Mouse (Mus musculus): ENCODE data around the gene Gm11011. TPM values are rescaled to one million over a fixed set of nuclear protein-coding genes. Genes with fewer than 3 reads are reported as not detected.

The Gm11011 gene
- polyA plus RNA-seq, 1 experiment from 2014 or later = not detected

DNA sequence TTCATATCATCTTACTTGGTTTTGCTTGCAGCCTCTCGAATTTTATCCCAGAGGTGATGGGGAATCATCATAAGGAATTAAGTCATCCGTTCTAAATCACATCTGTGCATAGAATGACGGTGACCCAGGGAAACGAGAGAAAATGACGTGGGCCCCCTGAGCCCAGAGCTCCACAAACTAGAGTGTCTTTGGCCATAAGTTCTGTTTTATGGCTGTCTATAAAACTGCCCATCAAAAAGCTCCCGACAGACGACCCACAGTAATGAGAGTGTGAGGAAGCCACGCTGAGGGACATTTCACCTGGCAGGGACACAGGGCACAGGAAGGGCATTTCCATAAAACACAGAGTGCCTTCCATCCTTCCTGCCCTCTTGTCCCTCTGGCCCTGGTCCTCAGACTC, 23.3 kb upstream of the Gm11011 start:
- no peak for ATAC-seq
- no peak for DNase-seq
- 72% methylated on average over 8 of the region's 8 CpGs for WGBS (ENCODE audit: insufficient replicate concordance)

DNA sequence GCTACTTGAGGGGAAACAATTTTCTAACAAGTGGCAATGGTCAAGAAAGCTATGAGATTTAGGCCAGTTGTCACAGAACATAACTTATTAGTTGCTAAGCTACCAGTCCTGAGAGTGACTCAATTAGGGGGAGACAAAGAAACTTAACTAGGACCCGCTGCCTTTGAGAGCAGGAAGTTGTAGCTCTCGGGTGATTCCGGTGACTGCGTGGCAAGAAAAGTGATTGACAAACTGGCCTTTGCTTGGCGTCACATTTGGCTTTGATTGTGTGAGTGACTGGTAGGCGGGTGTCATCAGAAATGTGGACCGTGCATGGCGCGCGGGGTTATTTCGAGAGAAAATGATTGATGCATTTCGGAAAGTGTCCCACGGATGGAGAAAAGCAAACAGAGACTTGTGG, 22.4 kb upstream of the Gm11011 start:
- DNase-seq (no peak), ATAC-seq (no peak)
- Histone ChIP-seq H3K9ac (replicated peaks) (no peak overlapping the region), H3K9me3 (ENCODE audit: low read length) (no peaks in the 10 kb centered on the region), H3K4me2 (ENCODE audit: low read depth, low read length) (no peak overlapping the region), H3K4me1 (ENCODE audit: insufficient read depth) (no peaks in the 10 kb centered on the region), H3K27ac (ENCODE audit: low read depth) (no peak overlapping the region), H3K4me3 (ENCODE audit: low read depth, low read length) (no peak overlapping the region), H3K36me3 (replicated peaks; ENCODE audit: insufficient read depth, low read length) (no peaks in the 10 kb centered on the region), H3K27me3 (ENCODE audit: insufficient read depth, low read length) (no peaks in the 10 kb centered on the region)
- no peak for TF ChIP-seq CTCF (IDR thresholded peaks at IDR 0.05; ENCODE audit: low read depth)
- WGBS (ENCODE audit: insufficient replicate concordance) = 30% methylated on average over 13 of the region's 13 CpGs

More for the DNA sequence above, 23.3 kb upstream of the Gm11011 start:
- H3K9me3 ChIP-seq (ENCODE audit: low read length) = no peaks in the 10 kb centered on the region
- H3K4me2 ChIP-seq (ENCODE audit: low read depth, low read length) = no peak overlapping the region
- H3K4me1 ChIP-seq (ENCODE audit: insufficient read depth) = no peaks in the 10 kb centered on the region
- no peaks in the 10 kb centered on the region for H3K36me3 ChIP-seq (replicated peaks; ENCODE audit: insufficient read depth, low read length)
- TF ChIP-seq CTCF (IDR thresholded peaks at IDR 0.05; ENCODE audit: low read depth) (no peak), EP300 (IDR thresholded peaks at IDR 0.05; ENCODE audit: low read depth) (no peak)
- no peak overlapping the region for H3K9ac ChIP-seq (replicated peaks)
- H3K27ac ChIP-seq (ENCODE audit: low read depth) = no peak overlapping the region
- H3K4me3 ChIP-seq (ENCODE audit: low read depth, low read length) = no peak overlapping the region
- no peaks in the 10 kb centered on the region for H3K27me3 ChIP-seq (ENCODE audit: insufficient read depth, low read length)

DNA sequence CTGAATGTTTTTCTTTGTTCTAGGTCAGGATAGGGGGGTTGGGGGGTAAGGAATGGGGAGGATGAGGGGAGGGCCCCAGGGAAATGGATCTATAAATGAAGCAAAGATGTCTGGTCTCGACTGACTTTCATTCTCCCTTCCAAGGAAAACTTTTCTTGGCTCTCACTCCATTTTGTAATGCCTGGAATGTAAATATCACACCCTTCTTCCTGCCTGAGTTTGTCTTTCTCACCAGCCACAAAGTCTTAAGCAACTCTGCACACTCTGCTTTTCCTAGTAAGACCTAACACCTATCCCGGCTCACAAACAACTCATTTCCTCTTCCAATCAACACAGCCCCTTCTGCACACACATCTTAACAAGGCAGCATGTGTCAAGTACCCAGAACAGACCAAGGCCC, 20.2 kb upstream of the Gm11011 start:
- H3K4me1 ChIP-seq (ENCODE audit: insufficient read depth) = no peaks in the 10 kb centered on the region
- DNase-seq (no peak), ATAC-seq (no peak)
- H3K9me3 ChIP-seq (ENCODE audit: low read length) = no peaks in the 10 kb centered on the region
- TF ChIP-seq CTCF (IDR thresholded peaks at IDR 0.05; ENCODE audit: low read depth) (no peak), EP300 (IDR thresholded peaks at IDR 0.05; ENCODE audit: low read depth) (no peak)
- H3K4me2 ChIP-seq (ENCODE audit: low read depth, low read length) = no peak overlapping the region
- WGBS (ENCODE audit: insufficient replicate concordance) = 22% methylated on average over 2 of the region's 2 CpGs
- no peaks in the 10 kb centered on the region for H3K27me3 ChIP-seq (ENCODE audit: insufficient read depth, low read length)
- H3K36me3 ChIP-seq (replicated peaks; ENCODE audit: insufficient read depth, low read length) = no peaks in the 10 kb centered on the region
- no peak overlapping the region for H3K4me3 ChIP-seq (ENCODE audit: low read depth, low read length)
- H3K9ac ChIP-seq (replicated peaks) = no peak overlapping the region
- no peak overlapping the region for H3K27ac ChIP-seq (ENCODE audit: low read depth)

DNA sequence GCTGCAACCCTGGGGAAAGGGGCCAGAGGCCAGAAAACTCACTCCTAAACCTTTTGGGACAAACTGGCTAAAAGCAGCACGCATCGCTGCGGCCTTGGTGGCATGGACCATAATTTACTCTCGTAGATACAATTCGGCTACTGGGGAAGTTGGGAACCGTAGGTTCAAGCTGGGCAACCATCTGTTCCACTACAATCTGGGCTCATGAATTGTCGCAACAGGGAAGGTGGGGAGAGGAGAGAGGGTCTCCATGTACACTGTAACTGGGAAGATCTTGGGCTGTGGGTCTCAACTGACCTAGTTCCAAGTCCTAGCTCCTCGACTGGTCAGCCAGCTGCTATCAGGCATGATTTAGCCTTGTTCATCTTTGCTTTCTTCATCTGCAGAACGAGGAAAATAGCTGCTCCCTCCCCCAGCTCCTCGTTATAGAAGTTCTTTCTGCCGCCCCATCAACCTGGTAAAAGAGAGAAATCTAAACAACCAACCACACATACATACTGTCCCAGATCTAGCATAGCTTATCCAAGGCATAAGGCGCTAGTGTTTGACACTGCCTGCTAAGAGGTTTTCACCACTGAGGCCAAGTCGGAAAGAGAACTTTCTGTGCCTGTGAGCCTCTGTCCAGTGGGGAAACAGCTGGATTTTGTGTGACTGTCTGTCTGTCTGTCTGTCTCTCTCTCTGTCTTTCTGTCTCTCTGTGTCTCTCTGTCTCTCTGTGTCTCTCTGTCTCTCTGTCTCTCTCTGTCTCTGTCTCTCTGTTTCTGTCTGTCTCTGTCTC, 19.5 kb upstream of the Gm11011 start:
- no peak overlapping the region for H3K27ac ChIP-seq (ENCODE audit: low read depth)
- H3K9me3 ChIP-seq (ENCODE audit: low read length) = no peaks in the 10 kb centered on the region

DNA sequence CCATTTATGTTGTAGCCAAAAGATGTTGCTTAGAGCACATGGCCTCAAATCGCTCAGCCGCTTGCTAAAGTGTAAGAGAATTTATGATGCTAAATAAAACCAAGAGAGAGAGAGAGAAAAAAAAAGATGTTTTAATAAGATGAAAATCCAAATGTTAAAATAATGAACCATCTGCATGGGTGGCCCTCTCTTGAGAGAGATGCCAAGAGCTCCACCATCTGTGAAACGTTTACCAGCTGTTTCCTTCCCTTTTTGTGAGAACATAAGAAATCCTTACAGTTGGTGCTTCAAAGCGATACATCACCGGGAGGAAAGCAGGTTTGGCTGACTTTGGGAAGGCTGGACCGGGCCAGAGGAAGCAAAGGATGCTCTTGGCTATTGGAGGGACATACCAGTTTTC, 12.6 kb upstream of the Gm11011 start:
- WGBS (ENCODE audit: insufficient replicate concordance) = 49% methylated on average over 6 of the region's 6 CpGs
- ATAC-seq (no peak), DNase-seq (no peak)
- H3K9me3 ChIP-seq (ENCODE audit: low read length) = no peaks in the 10 kb centered on the region
- H3K36me3 ChIP-seq (replicated peaks; ENCODE audit: insufficient read depth, low read length) = no peaks in the 10 kb centered on the region
- H3K27ac ChIP-seq (ENCODE audit: low read depth) = no peak overlapping the region
- H3K4me1 ChIP-seq (ENCODE audit: insufficient read depth) = no peaks in the 10 kb centered on the region
- TF ChIP-seq EP300 (IDR thresholded peaks at IDR 0.05; ENCODE audit: low read depth) (no peak), CTCF (IDR thresholded peaks at IDR 0.05; ENCODE audit: low read depth) (no peak)
- H3K4me2 ChIP-seq (ENCODE audit: low read depth, low read length) = no peak overlapping the region
- H3K9ac ChIP-seq (replicated peaks) = no peak overlapping the region
- H3K4me3 ChIP-seq (ENCODE audit: low read depth, low read length) = no peak overlapping the region
- no peaks in the 10 kb centered on the region for H3K27me3 ChIP-seq (ENCODE audit: insufficient read depth, low read length)

More for the DNA sequence above, 19.5 kb upstream of the Gm11011 start:
- WGBS (ENCODE audit: insufficient replicate concordance) = 74% methylated on average over 13 of the region's 13 CpGs
- TF ChIP-seq CTCF (IDR thresholded peaks at IDR 0.05; ENCODE audit: low read depth) (no peak), EP300 (IDR thresholded peaks at IDR 0.05; ENCODE audit: low read depth) (no peak)
- Histone ChIP-seq H3K4me1 (ENCODE audit: insufficient read depth) (no peaks in the 10 kb centered on the region), H3K4me3 (ENCODE audit: low read depth, low read length) (no peak overlapping the region), H3K9ac (replicated peaks) (no peak overlapping the region), H3K36me3 (replicated peaks; ENCODE audit: insufficient read depth, low read length) (no peaks in the 10 kb centered on the region), H3K4me2 (ENCODE audit: low read depth, low read length) (no peak overlapping the region), H3K27me3 (ENCODE audit: insufficient read depth, low read length) (no peaks in the 10 kb centered on the region)
- DNase-seq (no peak), ATAC-seq (no peak)

DNA sequence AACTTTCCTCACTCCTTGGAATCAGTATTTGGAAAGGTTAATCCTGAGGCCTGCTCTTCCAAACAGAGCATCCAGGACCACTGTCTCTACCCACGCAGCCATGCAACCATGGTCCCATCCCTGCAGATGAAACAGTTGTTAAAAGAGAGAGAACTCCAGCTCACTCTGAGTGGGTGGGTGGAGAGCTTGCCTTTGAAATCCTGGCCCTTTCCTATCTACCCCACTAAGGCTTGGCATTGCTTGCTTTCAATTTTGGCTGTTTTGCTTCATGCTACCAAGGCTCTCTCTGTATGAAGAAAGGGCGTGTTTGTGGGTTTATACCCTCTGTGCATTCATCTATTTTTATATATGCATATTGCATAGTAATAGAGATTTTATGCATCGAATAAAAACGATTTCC, 12.0 kb upstream of the Gm11011 start:
- Histone ChIP-seq H3K36me3 (replicated peaks; ENCODE audit: insufficient read depth, low read length) (no peaks in the 10 kb centered on the region), H3K4me2 (ENCODE audit: low read depth, low read length) (no peak overlapping the region), H3K27me3 (ENCODE audit: insufficient read depth, low read length) (no peaks in the 10 kb centered on the region), H3K4me3 (ENCODE audit: low read depth, low read length) (no peak overlapping the region), H3K9ac (replicated peaks) (no peak overlapping the region), H3K9me3 (ENCODE audit: low read length) (no peaks in the 10 kb centered on the region), H3K4me1 (ENCODE audit: insufficient read depth) (no peaks in the 10 kb centered on the region), H3K27ac (ENCODE audit: low read depth) (no peak overlapping the region)
- DNase-seq = no peak
- no peak for ATAC-seq
- TF ChIP-seq EP300 (IDR thresholded peaks at IDR 0.05; ENCODE audit: low read depth) (no peak), CTCF (IDR thresholded peaks at IDR 0.05; ENCODE audit: low read depth) (no peak)
- WGBS (ENCODE audit: insufficient replicate concordance) = 73% methylated on average over 4 of the region's 4 CpGs
